Mouse (Mus musculus) left cerebral cortex, adult 8-10 months (tissue): Measurements from ENCODE around the gene Lrrc74a. TPM values are rescaled to one million over a fixed set of nuclear protein-coding genes. Genes with fewer than 3 reads are reported as not detected.

Experiments used
- DNase-seq, 2 experiments: peaks; one replicate each; pipeline ENCODE4 v3.0.0; 2022; ENCODE audit warnings: low spot score in 2 of 2
- total RNA-seq, 4 experiments: library from RNA; stranded (reverse); gene quantifications; 2 replicates each; pipeline ENCODE4 v1.2.4; 2022

The Lrrc74a gene
- total RNA-seq, 4 experiments from 2014 or later = not detected

DNA sequence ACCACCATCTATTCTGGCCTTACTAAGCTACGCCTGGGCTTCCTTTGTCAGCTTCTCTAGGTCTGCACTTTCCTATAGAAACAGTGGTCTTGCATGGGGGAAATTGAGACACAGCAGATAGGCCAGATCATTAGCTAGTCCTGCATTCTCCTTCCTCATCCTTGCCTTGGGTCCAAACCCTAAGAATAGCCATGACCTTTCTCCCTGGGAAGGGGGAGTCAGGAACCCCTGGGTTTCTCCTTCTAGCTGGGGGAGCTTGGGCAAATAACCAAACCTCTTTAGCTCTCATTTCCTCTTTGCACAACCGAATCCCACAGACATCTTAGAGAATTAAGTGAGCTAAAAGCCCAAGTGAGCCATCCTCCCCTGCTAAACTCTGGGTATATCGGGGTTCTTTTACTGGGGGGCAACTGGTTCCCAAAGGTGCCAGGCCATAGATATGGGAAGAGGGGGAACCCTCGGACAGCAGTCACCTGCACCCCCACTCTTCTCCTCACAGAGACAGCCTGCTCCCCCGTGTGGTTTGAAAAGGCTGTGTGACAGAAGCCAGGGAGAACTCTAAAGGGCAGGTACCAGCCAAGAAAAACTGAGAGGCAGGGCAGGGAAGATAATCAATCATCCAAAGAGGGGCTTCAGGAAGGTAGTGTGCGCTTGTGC, 69.6 kb downstream of the Lrrc74a start:
- no peak for DNase-seq

DNA sequence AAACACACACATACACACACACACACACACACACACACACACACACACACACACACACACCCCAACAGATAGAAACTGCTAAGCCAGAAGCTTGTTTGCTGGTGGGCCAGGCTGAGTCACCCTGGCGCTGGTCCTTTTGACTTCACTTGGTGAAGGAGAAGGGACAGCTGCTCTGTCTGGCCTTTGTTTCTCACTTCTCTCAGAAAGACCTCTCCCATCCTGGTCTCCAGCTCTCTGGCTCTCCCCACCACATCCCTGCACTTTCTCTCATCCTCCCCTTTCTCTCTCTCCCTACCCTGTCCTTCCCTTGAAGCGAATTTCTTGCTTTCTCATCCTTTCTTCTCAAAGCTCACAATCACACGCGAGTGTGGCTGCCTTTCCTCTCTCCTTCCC, 70.1 kb downstream of the Lrrc74a start:
- no peak for DNase-seq

DNA sequence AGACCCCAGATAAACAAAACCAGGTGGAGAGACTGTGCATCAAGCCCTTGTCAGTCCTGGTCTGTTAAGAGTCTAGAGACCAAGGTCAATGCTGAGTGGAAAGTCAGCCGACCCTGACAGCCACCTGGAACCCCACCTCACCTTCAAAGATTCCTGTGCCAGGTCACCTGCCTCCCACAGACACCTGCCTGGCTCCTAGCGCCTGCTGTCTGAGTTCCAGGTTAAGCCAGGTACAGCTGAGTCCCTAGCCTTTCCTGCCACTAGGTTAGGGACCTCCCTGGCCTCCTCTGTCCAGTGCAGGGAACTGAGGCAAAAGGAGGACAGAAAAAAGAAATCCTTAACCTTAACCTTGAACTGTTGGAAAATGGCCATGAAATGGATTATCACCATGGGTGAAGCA, 70.7 kb downstream of the Lrrc74a start:
- no peak for DNase-seq

DNA sequence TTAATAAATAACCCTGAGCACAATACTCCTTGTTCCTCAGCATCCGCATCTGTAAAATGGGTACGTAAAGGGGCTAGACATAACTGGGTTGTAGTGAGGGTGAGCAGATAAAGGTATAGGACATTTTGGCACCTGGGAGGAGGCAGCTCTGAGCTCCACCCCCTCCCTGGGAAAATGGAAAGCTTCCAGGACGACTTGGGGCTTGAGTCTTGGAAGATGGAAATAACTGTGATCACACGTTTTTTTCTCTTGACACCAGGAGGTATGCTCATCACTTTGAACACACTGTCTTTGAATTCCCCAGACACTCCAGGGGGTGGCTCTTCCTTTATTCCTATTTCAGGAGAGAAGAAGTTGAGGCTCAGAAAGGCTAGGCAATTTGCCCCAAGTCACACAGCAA, 71.1 kb downstream of the Lrrc74a start:
- DNase-seq = peak in 1 of 2 experiments; percentile 63

DNA sequence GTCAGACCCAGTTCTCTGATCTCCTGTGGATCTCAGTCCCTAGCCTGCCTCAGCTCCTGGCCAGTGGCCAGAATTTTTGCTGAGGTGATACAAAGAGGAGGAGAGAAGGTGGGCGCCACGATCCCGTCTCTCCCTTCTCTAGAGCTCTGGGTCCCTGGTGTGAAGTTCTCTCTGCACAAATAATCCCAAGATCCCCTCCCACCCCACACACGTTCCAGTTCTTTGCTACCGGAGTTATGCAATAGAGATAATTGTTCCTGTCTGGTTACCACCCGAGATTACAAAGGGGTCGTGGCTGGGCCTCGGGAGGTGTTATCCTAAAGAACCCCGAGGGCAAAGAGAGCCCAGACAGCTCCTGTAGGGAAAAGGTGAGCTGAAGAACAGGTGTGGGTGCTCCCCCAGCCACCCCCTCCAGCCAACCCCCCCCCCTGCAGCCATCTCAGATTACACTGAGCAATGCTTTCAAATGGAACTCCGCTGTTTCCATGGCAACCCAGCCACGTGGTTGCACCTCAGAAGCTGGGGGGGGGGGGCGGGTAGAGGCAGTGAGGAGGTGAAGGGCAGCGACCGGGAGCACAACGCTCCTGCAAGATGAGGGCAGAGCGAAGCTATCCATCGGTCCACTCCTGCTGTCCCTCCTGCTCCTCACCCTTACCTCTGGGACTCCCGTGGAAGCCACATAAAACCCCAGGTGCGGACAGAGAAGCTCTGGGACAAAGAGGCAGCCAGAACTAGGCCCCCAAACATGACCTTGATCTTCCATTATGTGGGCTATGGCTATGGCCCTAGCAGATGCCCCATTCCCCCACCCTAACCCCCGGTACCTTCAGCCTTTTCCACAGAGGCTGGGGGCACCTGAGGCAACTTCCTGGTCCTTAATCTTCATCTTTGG, 72.1 kb downstream of the Lrrc74a start:
- peak; percentile 68 to 76 for DNase-seq

DNA sequence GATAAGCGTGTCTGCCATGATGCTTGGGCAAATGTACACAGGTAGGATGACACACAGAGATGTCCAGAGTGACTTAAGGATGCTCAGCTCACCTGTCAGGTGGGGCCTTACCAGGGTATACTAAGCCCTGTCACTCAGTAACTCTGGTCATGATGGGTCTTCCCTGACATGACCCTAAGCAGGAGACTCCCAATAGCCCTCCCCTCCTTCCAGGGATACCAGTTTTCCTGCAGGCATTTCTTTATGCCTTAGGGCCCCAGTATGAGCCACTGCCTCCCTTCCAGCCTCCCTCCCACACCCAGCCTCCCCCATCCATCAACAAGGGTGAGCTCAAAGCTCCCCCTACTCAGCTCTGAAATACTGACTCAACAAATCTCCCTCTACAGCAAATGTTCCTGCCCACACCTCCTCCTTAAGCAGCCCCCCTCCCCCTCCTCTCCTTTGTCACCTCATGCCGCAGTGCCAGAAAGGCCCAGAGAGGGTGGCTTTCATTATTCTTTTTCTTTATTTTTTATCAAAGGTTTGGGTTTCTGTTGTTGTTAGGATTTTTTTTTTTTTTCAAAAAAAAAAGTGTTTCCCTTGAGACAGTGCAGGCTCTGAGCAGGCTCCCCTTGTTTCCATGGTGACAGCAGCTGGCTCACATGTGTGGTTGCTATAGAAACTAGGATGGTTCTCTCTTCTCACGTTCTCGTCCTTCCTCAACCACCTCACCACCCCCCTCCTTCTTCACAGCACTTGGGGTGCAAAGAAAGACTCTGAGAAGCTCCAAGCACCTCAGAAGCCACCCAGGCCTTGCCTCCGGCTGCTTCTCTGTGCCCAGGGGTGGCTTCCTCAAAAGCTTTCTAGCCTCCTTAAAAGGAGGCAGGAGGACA, 73.0 kb downstream of the Lrrc74a start:
- DNase-seq = peak in 1 of 2 experiments; percentile 95

DNA sequence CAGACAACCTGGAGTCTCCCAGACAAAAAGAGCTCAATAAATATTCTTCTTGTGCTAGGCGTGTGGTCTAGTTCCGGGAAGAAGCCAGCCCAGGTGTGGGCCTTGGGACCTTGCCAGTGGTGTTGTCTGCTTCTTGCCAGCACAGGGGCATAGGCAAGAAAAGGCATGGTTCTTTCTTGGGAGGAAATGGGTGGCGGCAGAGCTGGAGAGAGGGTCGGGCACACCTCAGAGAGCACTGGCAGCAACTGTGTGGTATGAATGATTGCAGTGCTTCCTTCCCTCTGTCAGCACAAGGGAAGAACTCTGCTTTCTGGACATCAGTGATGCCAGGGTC, 73.6 kb downstream of the Lrrc74a start:
- DNase-seq = no peak

DNA sequence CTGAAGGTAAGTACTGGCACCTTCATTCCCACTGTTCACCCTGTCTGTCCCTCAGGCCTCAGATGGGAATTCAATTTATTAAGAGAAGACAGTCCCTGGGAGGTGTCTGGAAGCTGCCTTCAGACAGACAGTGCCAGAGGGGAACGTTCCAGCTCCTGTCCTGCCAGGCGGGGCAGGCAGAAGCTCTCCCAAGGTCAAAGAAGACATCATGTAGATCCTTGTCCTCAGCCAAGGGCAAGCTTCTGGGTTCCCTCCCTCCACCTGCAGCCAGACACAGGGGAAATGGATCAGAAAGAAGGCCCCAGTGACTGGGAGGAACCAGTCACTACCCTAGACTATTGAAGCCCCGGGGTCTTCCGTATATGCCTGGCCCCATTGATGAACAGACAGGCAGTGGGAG, 74.7 kb downstream of the Lrrc74a start:
- no peak for DNase-seq

DNA sequence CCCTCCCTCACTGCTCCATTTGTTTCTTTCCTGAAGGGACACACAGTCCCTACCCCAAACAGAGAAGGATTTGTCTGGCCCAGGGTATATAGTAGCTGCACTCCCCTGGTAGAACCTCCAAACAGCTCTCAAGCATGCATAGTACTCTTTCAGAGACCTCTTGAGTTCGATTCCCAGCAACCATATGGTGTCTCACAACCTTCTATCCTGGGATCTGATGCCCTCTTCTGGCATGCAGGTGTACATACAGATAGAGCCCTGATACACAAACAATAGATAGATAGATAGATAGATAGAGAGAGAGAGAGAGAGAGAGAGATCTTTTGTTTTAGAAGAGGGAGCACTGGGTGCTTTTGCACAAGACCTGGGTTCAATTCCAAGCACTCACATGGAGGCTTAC, 75.9 kb downstream of the Lrrc74a start:
- DNase-seq = no peak

DNA sequence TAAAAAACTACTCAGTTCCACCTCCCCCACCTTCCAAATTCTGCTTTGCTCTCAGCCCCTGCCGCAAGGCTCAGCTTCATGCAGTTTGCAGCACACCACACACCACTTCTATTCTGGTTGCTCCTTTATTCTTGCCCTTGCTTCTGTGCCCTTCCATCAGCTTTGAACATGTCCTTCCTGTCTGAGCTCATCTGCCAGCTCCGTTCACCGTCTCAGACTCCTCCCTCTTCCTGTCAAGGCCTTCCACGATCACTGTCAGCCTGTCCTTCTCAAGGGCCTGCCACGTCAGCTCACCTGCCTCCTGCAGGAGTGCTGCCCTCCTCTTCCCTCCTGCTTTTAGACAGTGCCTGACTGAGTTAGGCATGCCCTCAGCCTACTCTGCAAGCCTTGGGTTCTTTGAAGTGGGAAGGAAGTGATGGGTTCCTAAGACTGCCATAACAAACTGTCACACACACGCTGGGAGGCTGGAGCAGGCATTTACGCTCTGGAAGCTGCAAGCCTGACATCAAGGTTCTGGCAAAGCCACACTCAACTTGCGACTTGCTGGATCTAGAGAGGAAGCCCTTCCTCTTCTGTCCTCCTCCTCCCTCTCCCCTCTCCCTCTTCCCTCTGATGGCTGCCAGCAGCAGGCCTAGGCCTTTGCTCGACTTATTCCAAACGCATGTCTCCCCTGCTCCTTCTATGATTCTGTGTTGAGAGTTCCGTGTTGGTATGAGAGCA, 76.7 kb downstream of the Lrrc74a start:
- DNase-seq = peak in 1 of 2 experiments; percentile 62

DNA sequence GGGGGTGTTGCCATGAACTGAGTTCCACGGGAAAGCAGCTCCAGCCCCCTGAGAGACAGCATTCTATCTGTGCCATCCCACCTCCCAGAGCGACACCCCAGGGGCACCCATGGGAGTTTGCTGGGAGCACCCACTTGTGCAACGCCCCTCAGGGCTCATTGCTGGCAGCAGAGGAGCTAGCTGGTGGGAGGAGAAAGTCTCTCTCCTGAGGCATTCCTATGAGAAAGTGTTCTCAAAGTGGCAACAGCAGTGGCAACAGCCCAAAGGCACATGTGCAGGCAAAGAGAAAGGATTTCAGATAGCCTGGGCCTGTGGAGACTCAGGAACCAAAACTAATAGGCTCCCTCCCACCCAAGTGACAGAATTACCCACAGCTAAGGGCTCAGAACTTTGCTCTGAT, 78.6 kb downstream of the Lrrc74a start:
- DNase-seq = peak in 1 of 2 experiments; percentile 79

Other genes with a start within 250 kb of the Lrrc74a start
- gene Vash1, start 55.7 kb upstream of the Lrrc74a start, total RNA-seq = 10 to 100 TPM; 31.6 to 35.4 (median 32.5) TPM
- 10 to 100 TPM in 2 of 4 experiments, 1 to 10 TPM in 2; 9.0 to 10.4 (median 9.6) TPM for gene Angel1, start 7.9 kb upstream of the Lrrc74a start, total RNA-seq
- gene Irf2bpl, start 150.4 kb downstream of the Lrrc74a start, total RNA-seq = 10 to 100 TPM; 60.7 to 74.9 (median 68.5) TPM
- gene Cipc, start 212.7 kb downstream of the Lrrc74a start, total RNA-seq = 100 to 1,000 TPM in 1 of 4 experiments, 10 to 100 TPM in 3; 95.7 to 109 (median 99.4) TPM